Mouse (Mus musculus): Measurements from ENCODE around the gene Nsl1. TPM values are rescaled to one million over a fixed set of nuclear protein-coding genes. Genes with fewer than 3 reads are reported as not detected.

Nsl1 gene
- polyA plus RNA-seq, 1 experiment from 2014 or later = 15.8 TPM

DNA sequence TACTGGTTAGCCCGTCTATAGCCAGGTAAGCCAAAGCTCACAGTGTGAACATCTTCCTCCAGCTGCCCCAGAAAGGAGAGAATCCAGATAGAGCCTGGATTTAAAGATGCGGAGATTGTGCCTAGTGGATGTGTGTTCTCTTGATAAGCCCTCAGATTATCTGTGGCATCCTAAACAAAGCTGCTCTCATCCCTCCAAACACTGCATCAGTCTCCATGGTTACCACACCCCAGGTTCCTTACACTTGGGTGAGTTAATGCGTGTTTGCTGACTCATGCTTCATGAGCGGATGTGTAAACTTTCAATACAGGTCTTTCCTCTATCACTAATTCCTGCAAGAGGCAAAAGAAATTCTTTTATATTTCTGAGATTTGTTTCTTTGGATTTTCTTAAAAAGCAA, 27.2 kb upstream of the Nsl1 start:
- WGBS = 34% methylated on average over 4 of the region's 4 CpGs
- H3K4me3 ChIP-seq = no peak overlapping the region
- no peak overlapping the region for H3K27ac ChIP-seq
- no peak overlapping the region for H3K9ac ChIP-seq
- H3K27me3 ChIP-seq = no peaks in the 10 kb centered on the region
- no peak for ATAC-seq (ENCODE audit: low FRiP score)
- no peaks in the 10 kb centered on the region for H3K9me3 ChIP-seq (replicated peaks)
- no peaks in the 10 kb centered on the region for H3K4me1 ChIP-seq
- no peaks in the 10 kb centered on the region for H3K36me3 ChIP-seq
- no peak overlapping the region for H3K4me2 ChIP-seq (replicated peaks)

DNA sequence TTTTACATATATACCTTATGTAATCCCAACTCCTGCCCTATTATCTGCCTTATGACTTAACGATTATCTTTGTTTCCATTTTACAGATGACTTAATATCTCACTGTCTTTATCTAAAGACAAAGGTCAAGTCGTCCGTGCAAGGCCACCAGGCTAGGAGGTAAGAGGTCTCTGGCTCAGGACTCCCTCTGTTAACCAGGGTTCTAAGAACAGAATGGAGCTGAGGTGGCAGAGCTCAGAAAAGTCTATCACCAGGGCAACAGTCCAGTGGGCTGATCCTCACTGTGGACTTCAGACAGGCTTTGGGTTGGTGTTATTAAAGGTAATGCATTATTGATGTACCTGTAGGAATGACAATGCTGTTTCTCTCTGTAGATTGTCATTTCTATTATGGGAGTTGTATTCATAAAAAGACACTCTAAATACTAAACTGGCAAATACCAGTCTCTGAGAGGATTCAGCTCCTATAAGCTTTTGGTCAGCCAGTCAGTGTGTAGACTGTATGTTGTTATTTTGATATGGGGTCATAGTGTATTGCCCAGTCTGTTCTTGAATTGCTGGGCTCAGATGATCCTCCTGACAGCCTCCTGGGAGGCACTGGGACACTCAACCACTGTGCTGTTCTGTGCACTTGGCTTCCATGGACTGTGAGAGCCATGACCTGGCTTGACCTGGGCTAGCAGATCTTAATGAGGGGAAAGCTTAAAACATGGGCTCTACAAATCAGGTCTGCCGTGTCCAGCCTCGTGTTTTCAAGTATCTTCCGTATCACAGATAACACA, 26.1 kb upstream of the Nsl1 start, which contains the start of gene Spata45:
TSS of gene Spata45 (plus strand) at position 86 of the 781 bp plus-strand sequence.
- H3K27ac ChIP-seq = no peak within 1 kb of the TSS
- no peak within 1 kb of the TSS for H3K4me2 ChIP-seq (replicated peaks)
- no peak within 1 kb of the TSS for H3K9ac ChIP-seq
- H3K4me3 ChIP-seq = no peak within 1 kb of the TSS
- H3K9me3 ChIP-seq (replicated peaks) = no peaks in the 10 kb centered on the region
- 83% methylated on average over 6 of the region's 6 CpGs for WGBS
- ATAC-seq (ENCODE audit: low FRiP score) = no peak
- no peaks in the 10 kb centered on the region for H3K36me3 ChIP-seq
- no peaks in the 10 kb centered on the region for H3K4me1 ChIP-seq
- H3K27me3 ChIP-seq = no peaks in the 10 kb centered on the region

DNA sequence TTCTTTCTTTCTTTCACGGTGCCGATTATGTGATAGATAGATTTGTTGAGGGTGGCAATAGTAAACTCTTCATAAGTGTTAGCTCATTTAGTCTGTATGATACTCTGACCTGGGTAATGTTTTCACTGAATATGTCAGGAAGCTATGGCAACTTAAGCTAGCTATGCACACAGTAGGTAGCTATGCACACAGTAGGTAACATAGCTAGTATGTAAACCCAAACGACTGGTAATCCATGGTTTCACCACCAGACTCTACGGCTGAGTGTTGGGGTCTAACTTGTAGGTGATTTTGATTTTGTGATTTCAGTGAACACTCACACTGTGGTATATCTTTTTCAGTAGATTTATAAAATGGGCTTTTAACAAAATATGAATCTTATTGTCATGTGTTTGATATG, 24.8 kb upstream of the Nsl1 start:
- Histone ChIP-seq H3K36me3 (no peaks in the 10 kb centered on the region), H3K27ac (no peak overlapping the region), H3K27me3 (no peaks in the 10 kb centered on the region), H3K4me3 (no peak overlapping the region), H3K9ac (no peak overlapping the region), H3K4me1 (no peaks in the 10 kb centered on the region), H3K4me2 (replicated peaks) (no peak overlapping the region), H3K9me3 (replicated peaks) (no peaks in the 10 kb centered on the region)
- WGBS = 95% methylated on average over 4 of the region's 4 CpGs
- no peak for ATAC-seq (ENCODE audit: low FRiP score)

- no peak for ATAC-seq (ENCODE audit: low FRiP score)
- no peaks in the 10 kb centered on the region for H3K27me3 ChIP-seq
- no peak overlapping the region for H3K4me3 ChIP-seq
- no peaks in the 10 kb centered on the region for H3K36me3 ChIP-seq
- no peak overlapping the region for H3K9ac ChIP-seq
- H3K9me3 ChIP-seq (replicated peaks) = no peaks in the 10 kb centered on the region
- no peaks in the 10 kb centered on the region for H3K4me1 ChIP-seq
- H3K27ac ChIP-seq = no peak overlapping the region
- no peak overlapping the region for H3K4me2 ChIP-seq (replicated peaks)
Observed at GRCm38 (mm10) chr1:191041352-191041751, 21.5 kb upstream of the Nsl1 start.

- no peak for ATAC-seq (ENCODE audit: low FRiP score)
- WGBS = 81% methylated on average over 5 of the region's 5 CpGs
- no peak overlapping the region for H3K27ac ChIP-seq
- H3K9me3 ChIP-seq (replicated peaks) = no peaks in the 10 kb centered on the region
- no peak overlapping the region for H3K4me2 ChIP-seq (replicated peaks)
- H3K36me3 ChIP-seq = no peaks in the 10 kb centered on the region
- no peak overlapping the region for H3K9ac ChIP-seq
- H3K4me1 ChIP-seq = no peaks in the 10 kb centered on the region
- no peaks in the 10 kb centered on the region for H3K27me3 ChIP-seq
- no peak overlapping the region for H3K4me3 ChIP-seq
Observed at GRCm38 (mm10) chr1:191042106-191042505, 20.7 kb upstream of the Nsl1 start.

- no peaks in the 10 kb centered on the region for H3K36me3 ChIP-seq
- no peaks in the 10 kb centered on the region for H3K9me3 ChIP-seq (replicated peaks)
- H3K4me1 ChIP-seq = no peaks in the 10 kb centered on the region
- no peak overlapping the region for H3K4me2 ChIP-seq (replicated peaks)
- 81% methylated on average over 3 of the region's 3 CpGs for WGBS
- H3K27me3 ChIP-seq = no peaks in the 10 kb centered on the region
- no peak for ATAC-seq (ENCODE audit: low FRiP score)
- no peak overlapping the region for H3K4me3 ChIP-seq
- no peak overlapping the region for H3K9ac ChIP-seq
- H3K27ac ChIP-seq = no peak overlapping the region
Observed at GRCm38 (mm10) chr1:191042688-191043087, 20.1 kb upstream of the Nsl1 start.

DNA sequence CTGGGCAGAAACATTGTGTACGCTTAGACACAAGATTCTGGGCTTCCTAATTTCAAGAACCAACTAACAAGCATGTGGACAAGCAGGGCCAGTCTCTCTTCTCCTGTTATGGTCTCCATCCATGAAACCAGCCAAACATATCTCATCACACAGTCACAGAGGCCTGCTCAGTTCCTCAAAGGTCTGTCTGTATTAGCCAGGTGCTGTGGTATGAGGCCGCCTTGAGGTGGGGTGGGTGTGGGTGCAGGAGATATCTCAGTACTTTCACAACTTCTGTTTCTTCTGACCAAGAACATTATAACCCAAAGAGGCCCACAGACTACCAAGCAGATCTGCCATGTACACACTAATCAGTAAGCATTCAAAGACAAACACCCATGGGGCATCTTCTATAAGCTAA, 17.5 kb upstream of the Nsl1 start:
- Histone ChIP-seq H3K4me2 (replicated peaks) (no peak overlapping the region), H3K9ac (no peak overlapping the region), H3K4me3 (no peak overlapping the region), H3K27ac (no peak overlapping the region), H3K9me3 (replicated peaks) (no peaks in the 10 kb centered on the region), H3K27me3 (no peaks in the 10 kb centered on the region), H3K36me3 (no peaks in the 10 kb centered on the region), H3K4me1 (no peaks in the 10 kb centered on the region)
- WGBS = 97% methylated on average over 2 of the region's 2 CpGs
- no peak for ATAC-seq (ENCODE audit: low FRiP score)

DNA sequence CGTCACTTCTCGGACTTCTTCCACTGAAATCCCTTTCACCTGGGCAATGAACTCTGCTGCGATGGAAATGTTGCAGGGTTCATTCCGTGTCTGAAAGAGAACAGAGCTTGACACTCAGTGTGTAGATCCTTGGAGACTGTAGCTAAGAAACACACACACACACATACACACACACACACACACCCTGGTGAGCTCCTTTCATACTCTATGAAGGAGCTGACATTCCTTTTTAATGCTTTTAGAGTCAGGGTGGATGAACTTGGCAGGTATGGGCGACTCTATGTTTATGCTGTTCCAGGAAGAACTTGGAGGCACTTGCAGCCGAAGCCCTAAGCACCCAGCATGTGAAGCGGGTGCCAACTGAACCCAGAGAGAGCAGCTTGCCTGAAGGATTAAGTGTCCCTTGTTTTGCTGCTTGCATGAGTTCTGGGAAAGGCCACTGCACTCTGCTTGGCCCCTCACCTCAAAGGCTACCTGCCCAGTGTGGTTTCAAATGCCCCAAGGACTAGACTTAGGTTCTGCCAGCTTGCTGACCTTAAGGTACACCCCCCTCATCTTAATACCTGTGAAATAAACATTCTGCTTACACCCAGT, 16.5 kb upstream of the Nsl1 start:
- Histone ChIP-seq H3K27ac (no peak overlapping the region), H3K4me3 (no peak overlapping the region), H3K4me2 (replicated peaks) (no peak overlapping the region), H3K27me3 (no peaks in the 10 kb centered on the region), H3K36me3 (no peaks in the 10 kb centered on the region), H3K4me1 (no peaks in the 10 kb centered on the region), H3K9me3 (replicated peaks) (no peaks in the 10 kb centered on the region), H3K9ac (no peak overlapping the region)
- ATAC-seq (ENCODE audit: low FRiP score) = no peak
- WGBS = 71% methylated on average over 7 of the region's 7 CpGs

DNA sequence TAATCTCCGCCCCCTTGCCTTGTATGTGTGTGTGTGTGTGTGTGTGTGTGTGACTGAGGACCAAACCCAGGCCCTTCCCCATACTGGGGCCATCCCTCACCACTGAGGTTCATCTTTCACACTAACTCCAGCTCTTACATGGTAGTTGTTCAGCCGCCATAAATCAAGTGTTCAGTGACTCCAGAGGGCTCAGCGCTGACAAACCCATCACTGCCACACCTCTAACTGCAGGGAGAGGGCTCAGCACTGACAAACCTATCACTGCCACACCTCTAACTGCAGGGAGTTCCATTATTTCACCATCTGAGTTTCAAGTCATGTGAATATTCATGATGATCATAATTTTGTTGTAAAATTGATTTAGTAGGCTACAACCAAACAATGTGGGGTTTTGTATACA, 9.3 kb upstream of the Nsl1 start:
- no peaks in the 10 kb centered on the region for H3K36me3 ChIP-seq
- H3K27me3 ChIP-seq = no peaks in the 10 kb centered on the region
- no peak for ATAC-seq (ENCODE audit: low FRiP score)
- no peaks in the 10 kb centered on the region for H3K4me1 ChIP-seq
- H3K4me2 ChIP-seq (replicated peaks) = no peak overlapping the region
- H3K9ac ChIP-seq = no peak overlapping the region
- H3K27ac ChIP-seq = no peak overlapping the region
- WGBS = 87% methylated on average over 3 of the region's 3 CpGs
- no peak overlapping the region for H3K4me3 ChIP-seq
- no peaks in the 10 kb centered on the region for H3K9me3 ChIP-seq (replicated peaks)

DNA sequence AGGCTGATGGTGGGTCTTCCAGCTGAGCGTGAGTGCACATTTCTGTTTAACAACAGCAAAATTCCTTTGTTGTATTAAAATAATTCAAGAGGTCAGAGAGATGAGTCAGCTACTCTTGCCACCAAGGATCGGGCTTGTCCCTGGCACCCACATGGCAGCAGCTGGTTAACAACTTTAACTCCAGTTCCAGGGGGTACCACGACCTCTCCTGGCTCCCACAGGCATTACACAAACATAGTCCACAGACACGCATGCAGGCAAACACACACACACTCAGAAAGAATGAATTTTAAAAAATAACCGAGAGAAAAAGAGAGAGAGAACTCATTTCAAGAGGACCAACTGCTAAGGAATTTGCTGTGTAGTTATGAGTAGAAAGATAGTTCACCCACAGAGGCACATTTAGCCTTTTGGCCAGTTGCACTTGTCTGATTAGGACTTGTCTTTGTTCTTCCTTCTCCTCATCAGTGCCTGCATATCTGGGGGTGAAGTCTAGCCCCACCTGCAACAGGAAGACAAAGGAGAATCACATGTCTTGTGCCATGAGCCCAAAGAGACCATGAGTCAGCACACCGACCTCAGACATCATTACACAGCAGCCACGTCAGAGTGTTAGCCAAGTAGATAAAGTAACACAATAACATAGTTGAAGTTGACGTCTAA, 7.8 kb upstream of the Nsl1 start:
- Histone ChIP-seq H3K4me3 (no peak overlapping the region), H3K9ac (no peak overlapping the region), H3K9me3 (replicated peaks) (no peaks in the 10 kb centered on the region), H3K27ac (no peak overlapping the region), H3K36me3 (no peaks in the 10 kb centered on the region), H3K4me1 (no peaks in the 10 kb centered on the region), H3K4me2 (replicated peaks) (no peak overlapping the region), H3K27me3 (no peaks in the 10 kb centered on the region)
- no peak for ATAC-seq (ENCODE audit: low FRiP score)
- WGBS = 77% methylated on average over 8 of the region's 8 CpGs

GRCm38 (mm10) chr1:191055533-191055873, 7.3 kb upstream of the Nsl1 start:
- H3K4me3 ChIP-seq = no peak overlapping the region
- H3K9me3 ChIP-seq (replicated peaks) = no peaks in the 10 kb centered on the region
- H3K36me3 ChIP-seq = no peaks in the 10 kb centered on the region
- H3K9ac ChIP-seq = no peak overlapping the region
- H3K4me2 ChIP-seq (replicated peaks) = no peak overlapping the region
- ATAC-seq (ENCODE audit: low FRiP score) = no peak
- no peaks in the 10 kb centered on the region for H3K4me1 ChIP-seq
- no peak overlapping the region for H3K27ac ChIP-seq
- 66% methylated on average over 2 of the region's 2 CpGs for WGBS
- H3K27me3 ChIP-seq = no peaks in the 10 kb centered on the region

DNA sequence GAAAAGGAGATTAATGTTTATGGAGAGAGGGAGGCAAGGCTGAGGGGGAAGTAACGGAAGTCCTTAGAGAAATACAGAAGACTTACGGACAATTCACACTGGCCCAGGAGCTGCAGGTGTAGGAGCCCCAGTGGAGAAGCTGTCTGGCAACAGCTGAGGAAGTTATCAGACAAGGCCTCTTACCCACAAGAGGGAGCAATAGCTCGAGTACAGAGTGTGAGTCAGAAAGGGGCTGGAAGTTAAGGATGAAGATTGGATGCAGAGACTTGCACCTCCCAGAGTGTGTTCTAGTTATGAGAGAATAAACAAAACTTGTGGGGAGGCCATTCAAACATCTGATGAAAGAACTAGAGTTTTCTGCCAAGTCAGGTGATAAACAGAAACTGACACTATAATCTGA, 5.4 kb upstream of the Nsl1 start:
- H3K36me3 ChIP-seq = no peaks in the 10 kb centered on the region
- H3K9me3 ChIP-seq (replicated peaks) = no peaks in the 10 kb centered on the region
- no peak for ATAC-seq (ENCODE audit: low FRiP score)
- no peak overlapping the region for H3K4me2 ChIP-seq (replicated peaks)
- H3K27ac ChIP-seq = no peak overlapping the region
- 71% methylated on average over 3 of the region's 3 CpGs for WGBS
- H3K9ac ChIP-seq = no peak overlapping the region
- H3K4me3 ChIP-seq = no peak overlapping the region
- H3K4me1 ChIP-seq = peaks cover 7% of the 10 kb centered on the region
- no peaks in the 10 kb centered on the region; the same call in 1 of the 2 replicates for H3K27me3 ChIP-seq
